Mouse (Mus musculus) cerebellum, adult 2 months (tissue): ENCODE data around the gene 1700011L22Rik.

Experiments
- CTCF ChIP-seq: fragments of 200-500 bp; IDR thresholded peaks from 2 replicates; pipeline ENCODE4 v1.5.1; 2011; ENCODE audit warnings: low read depth, mild to moderate bottlenecking, control low read depth, low read length, moderate library complexity, borderline replicate concordance; ENCODE audit not compliant: insufficient read depth
- POLR2A ChIP-seq: fragments of 200-500 bp; IDR thresholded peaks from 2 replicates; pipeline ENCODE4 v1.6.1; 2011; ENCODE audit warnings: low read length, control low read depth, borderline replicate concordance; ENCODE audit not compliant: insufficient read depth

DNA sequence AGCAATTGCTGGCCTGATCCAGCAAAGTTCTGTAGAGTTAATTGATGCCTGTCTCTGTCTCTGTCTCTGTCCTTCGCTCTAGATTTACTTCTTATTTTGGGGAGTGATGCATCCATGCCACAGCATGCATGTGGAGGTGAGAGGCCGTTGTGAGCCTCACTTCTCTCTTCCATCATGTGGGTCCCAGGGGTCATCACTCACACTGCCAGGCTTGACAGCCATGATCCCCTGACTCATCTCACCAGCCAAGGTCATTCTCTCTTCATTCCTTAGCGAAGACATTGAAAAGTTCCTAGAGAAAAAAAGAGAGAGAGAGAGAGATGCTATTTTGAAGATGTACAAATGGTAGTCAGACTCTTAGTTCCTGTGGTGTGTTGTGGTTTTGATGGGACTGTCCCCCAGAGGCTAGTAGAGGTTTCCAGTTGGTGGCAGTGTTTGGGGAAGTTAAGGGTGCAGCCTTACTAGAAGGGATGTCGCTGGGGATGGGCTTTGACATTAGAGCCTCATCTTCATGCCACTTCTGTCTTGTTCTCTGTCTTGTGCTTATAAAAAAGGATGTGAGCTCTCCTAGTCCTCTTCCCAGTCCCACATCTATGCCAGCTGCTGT, 87.1 kb downstream of the 1700011L22Rik start:
- no peak for TF ChIP-seq CTCF
- TF ChIP-seq POLR2A = no peak
